Mouse (Mus musculus) erythroblast, adult 5-6 weeks (primary cell): Measurements from ENCODE around the gene Khdrbs2. TPM values are rescaled to one million over a fixed set of nuclear protein-coding genes. Genes with fewer than 3 reads are reported as not detected.

Experiments used
- ATAC-seq: replicated peaks from 2 replicates; pipeline ENCODE4 v1.8.0; 2016; ENCODE audit warnings: moderate number of reproducible peaks, mild to moderate bottlenecking, moderate TSS enrichment, inconsistent platforms; ENCODE audit not compliant: poor library complexity, low FRiP score, severe bottlenecking
- total RNA-seq, 2 experiments: library from RNA; stranded (forward) in 1 of 2; stranded (reverse) in 1 of 2; fragments of 150-400 nt in 1 of 2; fragments of 200-764, 138-1000 nt in 1 of 2; gene quantifications; 2 replicates each; pipeline versions ENCODE4 v1.2.3 to v1.2.4; 2015 to 2017; ENCODE audit warnings: low replicate concordance in 2 of 2

Gene Khdrbs2
- total RNA-seq (2015; ENCODE audit: low replicate concordance): not detected in 2 replicates
- total RNA-seq (2017; ENCODE audit: low replicate concordance): not detected in 2 replicates

DNA sequence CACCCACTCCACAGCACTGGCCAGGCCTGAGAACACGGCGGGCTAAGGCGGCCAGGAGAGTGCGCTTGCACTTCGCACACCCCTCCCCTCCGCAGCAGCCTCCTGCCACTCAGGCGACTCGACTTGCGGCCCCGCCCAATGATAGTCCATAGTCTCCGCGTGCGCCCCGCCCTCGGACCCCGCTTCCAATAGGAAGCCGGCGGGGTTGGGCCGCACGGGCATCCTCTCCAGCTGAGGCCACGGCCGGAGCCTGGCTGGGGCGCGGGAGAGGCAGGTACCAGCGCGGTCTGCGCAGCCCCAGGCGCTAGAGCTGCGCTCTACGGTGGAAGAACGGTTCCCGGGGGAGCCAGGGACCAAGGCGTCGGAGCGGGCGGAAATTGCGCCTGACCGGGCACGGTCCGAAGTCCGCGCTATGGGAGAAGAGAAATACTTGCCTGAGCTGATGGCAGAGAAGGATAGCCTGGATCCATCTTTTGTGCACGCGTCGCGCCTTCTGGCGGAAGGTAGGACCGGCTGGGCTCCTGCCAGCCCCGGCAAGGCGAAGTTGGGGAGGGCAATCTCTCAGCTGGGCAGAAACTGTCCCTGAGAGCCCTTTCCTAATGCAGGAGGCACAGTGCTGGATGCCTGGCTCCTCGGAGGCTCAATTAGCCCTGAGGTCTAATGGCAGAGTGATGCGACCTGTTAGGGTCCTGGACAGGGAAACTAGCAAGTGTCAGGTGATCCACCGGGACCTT, at the start of gene Khdrbs2:
Gene Khdrbs2 (plus strand): TSS at position 209 of the 734 bp plus-strand sequence.
- ATAC-seq: no peak

DNA sequence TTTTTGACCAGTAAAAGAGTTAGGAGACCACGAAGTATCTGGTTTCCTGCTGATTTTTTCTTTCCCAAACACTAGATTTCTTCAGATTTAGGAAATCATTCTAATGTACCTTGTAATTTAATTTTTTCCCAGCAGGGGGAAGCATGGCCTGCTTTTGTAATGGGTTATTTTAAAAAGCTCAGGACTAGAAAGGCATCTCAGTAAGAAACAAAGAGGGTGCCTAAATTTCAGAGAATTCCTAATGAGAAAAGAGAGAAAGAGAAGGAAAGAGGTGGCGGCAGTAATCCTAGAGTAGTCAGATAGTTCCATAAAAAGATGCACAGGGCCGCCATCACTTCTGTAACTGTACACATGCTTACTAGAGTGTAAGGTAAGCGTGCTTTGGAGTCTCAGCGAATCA, 2.1 kb downstream of the Khdrbs2 start:
- no peak for ATAC-seq

DNA sequence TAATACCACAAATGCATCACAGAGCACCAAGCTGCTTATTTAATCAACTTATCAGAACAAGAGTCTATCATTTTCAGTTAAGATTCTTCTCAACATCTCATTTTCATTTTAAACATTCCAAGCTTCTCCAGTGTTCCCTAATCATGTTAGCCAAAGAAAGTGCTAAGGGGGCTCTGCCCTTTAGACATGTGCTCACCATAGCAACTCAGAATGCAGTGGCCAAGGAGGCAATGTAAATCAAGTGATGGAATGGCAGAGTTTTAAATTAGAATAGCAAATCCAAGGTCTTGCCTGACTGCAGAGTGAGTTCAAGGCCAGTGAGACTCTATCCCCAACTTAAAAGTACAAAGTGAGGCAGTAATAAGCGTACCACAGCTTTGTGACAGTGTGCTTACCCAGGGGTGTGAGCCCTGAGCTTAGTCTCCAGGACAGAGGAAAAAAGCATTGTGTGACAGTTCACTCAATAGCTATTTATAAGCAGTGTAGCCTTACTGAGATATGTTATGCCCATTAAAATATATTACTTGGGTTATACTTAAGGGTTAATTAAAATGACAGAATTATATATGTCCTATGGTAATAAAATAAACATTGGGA, 27.2 kb downstream of the Khdrbs2 start:
- ATAC-seq: no peak

DNA sequence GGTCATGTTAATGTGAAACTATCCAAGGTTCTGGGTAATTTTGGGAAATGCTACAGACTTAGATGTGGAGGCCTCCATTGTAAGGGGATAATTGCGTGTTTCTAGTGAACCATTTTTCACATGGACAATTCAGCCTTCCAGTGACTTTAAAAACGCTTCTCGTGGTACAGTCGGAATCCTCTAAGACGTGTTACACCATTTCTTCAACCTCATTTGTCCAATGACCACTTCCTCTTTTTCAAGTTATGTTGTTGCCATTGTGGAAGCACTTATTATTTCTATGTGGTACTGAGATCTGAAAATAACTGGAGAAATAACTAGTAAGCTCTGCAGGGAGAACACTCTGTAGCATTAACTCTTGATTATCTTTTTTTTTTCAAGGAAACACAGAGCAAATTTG, 75.9 kb downstream of the Khdrbs2 start:
- no peak for ATAC-seq

DNA sequence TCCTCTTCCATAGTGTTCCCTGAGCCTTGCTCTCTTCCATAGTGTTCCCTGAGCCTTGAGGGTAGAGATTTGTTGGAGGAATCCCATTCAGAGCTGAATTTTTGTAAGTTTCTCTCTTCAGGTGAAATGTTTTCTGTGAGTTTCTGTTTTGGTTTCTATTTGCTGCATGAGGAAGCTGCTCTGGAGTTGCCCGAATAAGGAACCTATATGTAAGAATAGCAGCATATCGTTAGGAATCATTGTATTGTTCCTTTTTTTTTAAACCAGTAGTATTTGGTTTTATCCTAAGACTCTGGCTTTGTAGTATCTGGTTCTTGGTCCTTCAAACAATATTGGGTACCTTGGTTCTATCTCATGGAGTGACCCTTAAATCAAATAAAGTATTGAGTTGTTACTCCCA, 77.1 kb downstream of the Khdrbs2 start:
- no peak for ATAC-seq

DNA sequence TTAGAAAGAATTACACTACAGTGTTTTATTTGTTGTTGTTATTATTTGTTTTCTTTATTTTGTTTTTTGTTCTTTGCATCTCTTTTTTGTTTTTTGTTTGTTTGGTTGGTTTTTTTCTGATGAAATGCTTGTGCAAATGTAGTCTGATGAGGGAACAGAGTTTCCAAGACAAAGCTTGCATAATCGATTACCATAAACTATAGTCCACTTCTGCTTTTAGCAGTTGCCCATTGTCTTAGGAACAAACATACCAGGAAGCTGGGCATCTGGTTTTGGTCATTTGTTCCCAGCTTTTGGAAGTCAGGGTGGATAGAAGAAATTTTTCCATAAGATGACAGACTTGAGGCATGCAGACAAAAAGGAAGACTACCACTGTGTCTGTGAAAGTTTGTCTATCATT, 77.8 kb downstream of the Khdrbs2 start:
- ATAC-seq: no peak

DNA sequence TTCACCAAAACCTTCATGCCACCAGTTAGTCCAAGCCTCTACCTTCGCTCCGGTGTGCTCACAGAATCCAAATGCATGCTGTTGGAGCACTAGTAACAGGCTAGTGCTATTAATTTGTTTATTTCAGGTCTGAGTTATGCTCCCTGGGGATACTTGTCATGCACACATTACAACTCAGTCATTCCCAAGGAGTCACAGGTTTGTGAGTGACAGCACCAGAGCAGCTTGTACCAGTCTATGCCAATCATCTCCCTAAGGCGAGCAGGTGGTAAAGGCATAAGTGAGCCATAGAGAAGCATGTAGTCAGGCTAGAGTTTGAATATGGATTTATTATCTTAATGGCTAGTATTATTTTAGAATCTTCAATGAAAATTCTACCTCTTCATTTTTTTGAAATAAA, 86.4 kb downstream of the Khdrbs2 start:
- ATAC-seq: no peak

DNA sequence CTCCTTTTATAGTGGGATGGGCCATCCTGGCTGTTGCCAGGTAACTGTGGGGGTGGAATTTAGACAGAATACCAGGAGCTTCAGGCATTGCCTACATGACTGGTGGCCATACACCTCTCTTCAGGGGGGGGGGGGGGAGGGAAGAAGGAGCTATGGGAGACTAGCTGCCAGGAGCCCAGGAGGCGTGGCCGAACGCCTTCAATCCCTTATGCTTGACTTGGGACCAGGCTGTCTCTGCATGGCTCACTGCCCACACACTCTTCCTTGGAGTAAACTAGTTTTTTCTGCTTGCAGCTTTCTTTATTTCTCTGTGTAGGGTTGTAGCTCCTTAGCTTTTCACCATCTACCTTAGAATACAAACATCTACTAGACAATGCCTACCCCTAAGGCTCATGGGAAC, 98.0 kb downstream of the Khdrbs2 start:
- no peak for ATAC-seq

DNA sequence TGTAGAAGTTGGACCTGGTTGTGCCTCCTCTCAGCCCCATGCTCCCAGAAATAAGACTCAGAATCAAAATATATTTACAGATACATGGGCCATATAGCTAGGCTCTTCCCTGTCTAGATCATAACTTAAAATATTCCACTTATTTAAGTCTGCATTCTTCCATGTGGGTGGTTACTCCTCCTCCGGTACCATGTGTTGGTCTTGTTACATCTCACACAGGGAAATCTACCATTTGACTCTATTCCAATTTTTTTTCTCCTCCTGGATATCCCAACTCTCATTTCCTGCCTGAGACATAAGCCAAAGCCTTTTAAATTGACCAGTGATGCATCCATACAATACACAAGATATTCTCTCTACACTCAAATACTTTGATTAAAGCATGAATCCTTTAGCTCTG, 122.2 kb downstream of the Khdrbs2 start:
- ATAC-seq: no peak

DNA sequence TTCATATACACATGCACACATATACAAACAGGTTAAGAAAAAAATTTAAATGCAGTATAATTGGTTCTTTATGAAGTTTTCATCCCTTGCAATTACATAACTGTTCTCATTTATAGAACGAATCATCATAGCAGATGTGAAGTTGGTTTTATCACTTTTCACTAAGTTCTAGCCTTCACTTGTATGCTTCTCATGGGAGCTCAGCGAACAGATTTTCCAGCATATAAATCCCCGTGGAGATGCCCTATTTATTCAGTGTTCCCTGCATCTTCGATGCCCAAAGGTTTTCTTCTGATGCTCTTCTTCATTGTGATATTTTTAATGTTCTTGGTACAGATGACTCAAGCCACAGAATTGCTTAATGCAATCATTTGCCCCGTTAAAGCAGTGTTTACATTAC, 128.9 kb downstream of the Khdrbs2 start:
- ATAC-seq: no peak

DNA sequence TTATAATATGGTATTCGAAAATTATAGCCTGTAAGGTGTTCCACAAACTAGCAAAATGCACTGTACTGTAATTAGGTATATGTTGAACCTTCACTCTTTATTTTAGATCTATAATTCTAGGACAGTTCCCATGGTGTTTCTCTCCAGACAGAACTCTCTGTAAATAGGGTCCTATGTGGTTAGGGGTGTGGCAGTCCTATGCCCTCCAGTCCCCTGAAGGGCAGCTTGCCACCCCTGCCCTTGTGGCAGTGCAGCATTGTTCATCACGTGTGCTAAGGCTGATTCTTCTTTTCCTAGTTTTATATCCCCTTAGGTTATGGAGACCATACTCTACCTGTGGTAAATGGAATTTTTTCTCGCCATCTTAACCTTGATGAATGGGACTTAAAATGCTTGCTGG, 136.6 kb downstream of the Khdrbs2 start:
- ATAC-seq: no peak

DNA sequence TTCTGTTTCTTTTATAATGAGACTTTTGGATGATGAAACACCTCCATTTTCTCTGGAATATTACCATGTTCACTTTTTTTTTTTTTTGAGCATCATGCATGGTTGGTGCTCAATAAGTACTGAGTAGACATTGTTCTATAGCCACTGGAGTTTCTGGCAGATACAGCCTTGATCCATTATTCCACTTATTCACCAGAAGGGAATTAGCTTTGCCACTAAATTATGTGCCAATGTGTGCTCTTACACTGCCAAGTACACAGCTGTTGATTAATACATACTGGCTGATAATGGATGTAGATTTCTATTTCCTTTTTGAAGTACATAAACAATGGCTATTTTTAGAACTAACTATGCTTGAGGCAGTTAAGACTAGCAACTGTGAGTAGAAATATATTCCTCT, 137.1 kb downstream of the Khdrbs2 start:
- no peak for ATAC-seq

DNA sequence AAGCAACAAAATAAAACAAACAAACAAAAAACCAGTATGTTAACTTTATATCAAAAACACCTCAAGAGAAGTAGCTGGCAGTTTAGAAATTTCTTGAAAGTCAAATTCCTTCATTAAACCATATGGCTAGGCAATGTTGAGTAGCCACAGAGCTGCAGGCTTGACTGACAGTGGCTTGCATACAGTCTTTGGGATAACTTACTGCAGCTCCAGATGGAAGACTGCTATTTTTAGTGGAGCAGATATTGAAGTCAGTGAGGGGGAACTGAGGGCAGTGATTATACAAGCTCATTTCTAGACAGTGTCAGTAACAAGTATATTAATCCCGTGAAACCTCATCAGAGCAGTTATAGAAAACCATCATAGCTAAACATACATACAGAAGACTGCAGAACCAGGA, 166.6 kb downstream of the Khdrbs2 start:
- ATAC-seq: no peak

DNA sequence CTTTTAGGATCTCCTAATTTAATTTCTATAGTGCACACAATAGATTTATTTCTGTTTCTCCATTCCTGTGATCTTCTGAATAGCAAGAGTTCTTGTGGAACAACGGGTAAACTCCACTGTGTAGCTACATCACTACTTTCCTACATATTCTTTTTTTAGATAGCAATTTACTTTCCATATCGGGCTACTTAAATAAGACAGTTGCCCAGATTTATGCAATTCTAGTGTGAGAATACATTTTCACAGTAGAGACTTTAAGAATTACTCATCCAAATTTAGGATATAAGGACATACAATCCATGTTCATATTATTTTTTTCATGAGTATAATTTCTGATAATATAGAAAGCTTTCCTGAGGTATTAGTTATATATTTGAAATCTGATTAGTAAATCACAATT, 175.0 kb downstream of the Khdrbs2 start:
- ATAC-seq: no peak

DNA sequence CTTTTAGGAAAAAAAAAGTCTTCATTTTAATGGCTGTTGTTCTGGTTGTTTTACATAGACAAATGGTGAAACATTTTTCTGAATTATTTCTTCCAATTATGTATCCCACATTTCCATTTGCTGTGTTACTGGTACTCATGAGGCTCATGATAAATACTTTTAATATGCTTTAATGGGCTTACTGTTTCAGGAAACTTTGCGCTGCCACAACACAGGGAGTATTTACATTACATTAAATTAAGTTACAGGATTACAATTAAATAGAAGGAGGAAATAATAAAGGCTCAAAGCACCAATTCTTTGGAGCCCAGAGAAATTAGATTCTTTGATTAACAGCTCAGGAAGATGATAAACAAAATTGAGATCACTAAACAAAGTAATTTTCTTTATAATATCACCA, 179.6 kb downstream of the Khdrbs2 start:
- no peak for ATAC-seq

DNA sequence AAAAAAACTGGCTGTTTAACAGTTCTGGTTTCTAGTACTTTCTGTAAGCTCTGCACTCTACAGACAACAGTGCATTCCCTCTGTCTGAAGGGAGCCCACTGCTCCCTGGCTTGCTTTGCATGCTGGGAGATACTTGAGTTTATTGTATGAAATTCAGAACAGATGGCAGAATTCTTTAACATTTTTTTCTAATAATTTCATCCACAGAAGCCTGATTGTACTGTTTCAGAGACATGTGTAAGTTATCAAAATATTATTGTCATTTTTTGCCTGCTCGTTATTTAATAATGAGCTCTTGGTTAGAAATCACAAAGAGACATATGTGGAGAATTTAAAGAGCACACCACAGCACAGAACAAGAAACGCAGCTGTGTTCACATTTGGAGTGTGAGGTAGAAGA, 191.0 kb downstream of the Khdrbs2 start:
- ATAC-seq: no peak

DNA sequence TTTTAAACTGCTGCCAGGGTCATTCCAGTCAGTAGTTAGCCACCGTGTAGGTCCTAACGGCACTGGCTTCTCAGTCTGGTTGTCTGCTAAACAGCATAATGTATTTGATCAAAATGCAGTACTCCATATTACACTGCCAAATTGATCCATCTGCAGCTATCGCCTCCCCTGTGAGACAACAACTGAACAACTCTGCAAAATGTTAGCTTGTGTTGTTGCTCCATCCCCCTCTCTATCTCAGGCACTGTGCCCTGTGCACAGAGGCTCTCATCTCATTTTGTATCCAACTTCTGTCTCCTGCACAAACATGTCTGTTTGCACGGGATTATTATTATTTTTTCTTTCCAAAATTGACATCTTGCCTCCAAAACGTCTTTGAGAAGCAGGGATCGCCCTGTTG, 225.0 kb downstream of the Khdrbs2 start:
- no peak for ATAC-seq

DNA sequence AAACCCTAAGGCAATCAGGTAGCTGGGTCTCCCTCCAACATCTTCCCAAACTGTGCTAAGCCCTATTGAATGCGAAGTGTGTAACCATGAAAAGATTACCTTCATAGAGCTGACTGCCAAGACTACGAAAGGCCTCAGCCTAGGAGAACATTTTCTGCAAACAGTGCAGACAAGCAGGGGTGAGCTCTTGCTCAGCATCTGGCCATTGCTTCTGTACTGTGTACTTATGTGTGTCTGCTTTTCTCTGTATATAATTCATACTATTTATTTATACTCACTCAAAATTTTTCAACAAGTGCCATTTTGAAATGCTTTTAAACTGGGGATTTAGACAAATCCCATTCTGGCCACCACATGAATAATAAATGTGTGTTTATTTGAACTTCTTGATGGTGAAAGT, 235.1 kb downstream of the Khdrbs2 start:
- ATAC-seq: no peak

DNA sequence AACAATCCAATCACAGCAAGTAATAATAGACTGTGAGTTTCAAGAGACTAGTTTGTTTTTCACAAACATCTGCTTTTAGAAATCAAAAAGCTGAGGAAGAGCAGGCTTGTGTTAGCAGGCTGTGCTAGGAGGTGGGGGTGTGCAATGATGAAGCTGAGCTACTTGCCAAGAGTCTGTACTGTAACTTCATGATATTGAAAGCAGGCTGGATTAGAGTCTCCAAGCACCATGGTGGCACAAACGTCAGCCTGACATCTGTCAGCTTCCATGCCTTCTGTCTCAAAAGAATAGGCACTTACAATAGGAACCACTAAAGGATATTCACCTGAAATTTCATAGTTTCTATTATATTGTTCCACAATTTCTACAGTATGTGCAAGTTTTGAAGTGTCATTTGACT, 255.9 kb downstream of the Khdrbs2 start:
- no peak for ATAC-seq

DNA sequence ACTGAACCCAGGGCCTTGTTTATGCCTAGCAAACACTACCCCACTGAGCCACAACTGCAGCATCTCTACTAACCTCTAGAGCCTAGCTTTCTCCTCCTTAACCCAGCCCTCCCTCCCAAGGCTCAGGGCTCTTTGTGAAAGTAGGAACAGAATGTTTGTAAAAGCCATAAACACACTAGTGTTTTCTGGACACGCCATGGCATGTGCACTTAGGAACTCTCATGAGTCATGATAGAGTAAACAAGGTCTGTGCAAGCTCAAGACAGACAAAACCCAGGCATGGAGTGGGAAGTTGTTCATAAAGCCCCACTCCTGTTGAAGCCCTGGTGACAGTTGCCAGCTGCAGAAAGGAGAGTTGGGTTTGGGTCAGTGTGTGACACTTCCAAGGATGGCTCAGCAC, 257.0 kb downstream of the Khdrbs2 start:
- no peak for ATAC-seq

DNA sequence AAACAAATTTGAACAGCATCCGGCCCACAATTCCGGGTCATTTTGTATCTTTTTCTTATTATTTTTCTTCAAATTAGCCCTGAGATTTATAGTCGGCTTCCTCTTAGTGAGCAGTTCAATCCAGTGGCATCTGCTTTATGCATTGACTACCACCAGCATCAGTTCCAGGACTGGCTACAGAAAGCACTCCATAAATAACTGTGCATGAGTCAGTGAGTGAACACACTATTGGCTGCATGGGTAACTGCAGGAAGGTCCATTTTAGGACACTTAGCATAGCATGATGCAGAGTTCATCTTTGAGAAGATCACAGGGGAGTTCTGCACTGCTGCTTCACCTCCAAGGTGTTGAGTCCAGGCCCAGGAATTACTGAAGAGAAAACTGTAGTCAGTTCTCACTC, 258.0 kb downstream of the Khdrbs2 start:
- ATAC-seq: no peak

DNA sequence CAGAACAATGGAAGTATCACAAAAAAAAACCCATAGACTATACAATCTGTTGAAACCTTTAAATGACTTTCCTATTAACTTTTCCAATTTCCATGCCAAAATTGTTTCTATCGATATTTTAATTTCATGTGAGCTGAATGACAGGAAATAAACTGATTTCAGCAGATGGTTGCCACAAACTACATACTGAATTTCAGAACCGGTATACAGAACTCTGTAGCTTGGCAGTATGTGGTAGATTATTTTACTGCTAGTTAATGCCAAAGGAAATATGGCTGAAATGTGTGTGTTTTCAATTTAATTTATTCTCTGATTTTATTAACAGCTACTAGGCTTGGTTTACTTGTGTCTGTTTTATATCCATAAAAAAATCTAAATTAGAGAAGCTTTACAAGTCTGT, 260.6 kb downstream of the Khdrbs2 start:
- ATAC-seq: no peak
